Comparison of ENCODE assay signal across 8 mouse cellular contexts in the genomic region with DNA sequence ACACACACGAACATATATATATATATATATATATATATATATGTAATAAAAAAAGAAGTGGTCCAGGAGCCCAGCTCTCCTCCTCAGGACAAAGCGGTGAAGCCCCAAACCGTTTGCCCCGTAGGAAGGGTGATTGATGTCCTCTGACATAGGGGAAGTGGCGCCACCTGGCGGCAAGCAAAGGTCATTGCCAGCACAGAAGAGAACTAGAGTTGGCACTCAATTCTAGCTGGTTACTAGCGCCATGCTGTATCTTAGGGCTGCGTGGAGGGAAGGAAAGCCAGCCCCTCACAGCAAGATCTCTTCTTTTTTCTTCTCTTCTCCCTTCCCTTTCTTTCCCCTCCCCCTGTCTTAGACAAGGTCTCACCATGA. TPM values are rescaled to one million over a fixed set of nuclear protein-coding genes. Genes with fewer than 3 reads are reported as not detected.
DNase-seq lines count a peak whose midpoint lies in the region; ATAC-seq and TF ChIP-seq lines count a peak whose summit lies in the region.
"Had no signal": no experiment of that assay in that cellular context is flagged by ENCODE, and none has a peak within 500 bp of the region (broad histone marks: within the 10 kb centered on the region; RNA-seq: fewer than 3 reads in every experiment).

No protein-coding gene starts in this region.

- no peak overlapping the region for H3K4me2 ChIP-seq in embryonic facial prominence, embryonic 11.5 days (ENCODE audit: low read depth, low read length)
- H3K4me2 ChIP-seq: heart, embryonic 15.5 days had no signal

- no peaks in the 10 kb centered on the region for H3K27me3 ChIP-seq in embryonic facial prominence, embryonic 11.5 days (ENCODE audit: control insufficient read depth, insufficient read depth, low read length)
- H3K27me3 ChIP-seq: heart, embryonic 15.5 days had no signal

- H3K4me3 ChIP-seq in ES-E14 (ENCODE audit: insufficient read depth in 1 of 2, low read depth in 1 of 2, low read length in 2 of 2, poor library complexity in 1 of 2, severe bottlenecking in 1 of 2), result no peak overlapping the region
- no peak overlapping the region for H3K4me3 ChIP-seq in embryonic facial prominence, embryonic 11.5 days (ENCODE audit: low read depth, low read length)
- H3K4me3 ChIP-seq: heart, embryonic 15.5 days had no signal

- ATAC-seq in embryonic facial prominence, embryonic 11.5 days (replicated peaks; ENCODE audit: insufficient number of reproducible peaks, low FRiP score, low TSS enrichment, low read depth), result no peak

- no peak overlapping the region for H3K9ac ChIP-seq in ES-E14 (ENCODE audit: insufficient read depth, low read depth, low read length, poor library complexity, severe bottlenecking)
- H3K9ac ChIP-seq in embryonic facial prominence, embryonic 11.5 days (replicated peaks; ENCODE audit: low read length), result no peak overlapping the region
- H3K9ac ChIP-seq: heart, embryonic 15.5 days had no signal

- peaks cover 0 to 11% of the 10 kb centered on the region in 2 experiments; a peak in 1 of 4 replicates for H3K4me1 ChIP-seq in ES-E14 (ENCODE audit: control insufficient read depth in 2 of 2, insufficient read depth in 2 of 2, low read length in 2 of 2, poor library complexity in 1 of 2)
- H3K4me1 ChIP-seq in embryonic facial prominence, embryonic 11.5 days (ENCODE audit: control insufficient read depth, insufficient read depth, low read length), result no peaks in the 10 kb centered on the region

- DNase-seq in layer of hippocampus, postnatal 10 days (ENCODE audit: low spot score in 2 of 2), result peak; percentile 58 to 63
- DNase-seq in layer of hippocampus, adult 9-10 months (ENCODE audit: low spot score), result no peak
- peak; percentile 66 for DNase-seq in ES-E14 (ENCODE audit: low read depth, low spot score)
- DNase-seq in adrenal gland, adult 18-20 months (ENCODE audit: low spot score in 2 of 2), result peak; percentile 50 to 71
- DNase-seq in embryonic facial prominence, embryonic 11.5 days (ENCODE audit: low spot score), result peak; percentile 65
- DNase-seq in lung, postnatal 36 days, result peak; percentile 61
- peak; percentile 62 for DNase-seq in thymus, postnatal 25 days

- no peak overlapping the region for H3K27ac ChIP-seq in ES-E14 (ENCODE audit: insufficient read depth, low read depth, low read length, poor library complexity, severe bottlenecking)
- H3K27ac ChIP-seq in embryonic facial prominence, embryonic 11.5 days (replicated peaks; ENCODE audit: low read depth, low read length), result no peak overlapping the region
- H3K27ac ChIP-seq: heart, embryonic 15.5 days had no signal

- H3K9me3 ChIP-seq in ES-E14 (ENCODE audit: control insufficient read depth, insufficient read depth, low read depth, low read length), result no peaks in the 10 kb centered on the region
- H3K9me3 ChIP-seq in embryonic facial prominence, embryonic 11.5 days (replicated peaks; ENCODE audit: control insufficient read depth, low read length), result no peaks in the 10 kb centered on the region
- H3K9me3 ChIP-seq: heart, embryonic 15.5 days had no signal

- peaks cover 18% of the 10 kb centered on the region for H3K36me3 ChIP-seq in ES-E14 (ENCODE audit: control insufficient read depth, insufficient read depth, low read length, poor library complexity, severe bottlenecking)
- no peaks in the 10 kb centered on the region for H3K36me3 ChIP-seq in embryonic facial prominence, embryonic 11.5 days (replicated peaks; ENCODE audit: control insufficient read depth, insufficient read depth, low read depth, low read length)
- H3K36me3 ChIP-seq: heart, embryonic 15.5 days had no signal

- in situ Hi-C loops in ES-E14 (cut with MboI; ENCODE audit: low sequenced_read_pairs in 2 of 2, unreplicated experiment in 2 of 2), result no loop called here

- WGBS in embryonic facial prominence, embryonic 11.5 days, result 15% methylated on average over 8 of the region's 8 CpGs

TF ChIP-seq in ES-E14, 5 proteins besides CTCF, POLR2A, EP300 and RAD21:
- TF ChIP-seq ZC3H11A (IDR thresholded peaks at IDR 0.05; ENCODE audit: borderline replicate concordance, low read depth, low read length), result 0 out of 2 replicates have a peak, but pooled peaks have one; percentile 29
- no peak for TF ChIP-seq ZNF384 (IDR thresholded peaks at IDR 0.05; ENCODE audit: low read depth, low read length)
- TF ChIP-seq CHD2 (IDR thresholded peaks at IDR 0.05; ENCODE audit: low read depth, low read length), result no peak
- no peak for TF ChIP-seq HCFC1 (IDR thresholded peaks at IDR 0.05; ENCODE audit: borderline replicate concordance, insufficient read depth, low read length)
- TF ChIP-seq MAFK (IDR thresholded peaks at IDR 0.05; ENCODE audit: insufficient read depth, low read depth, low read length), result no peak

RNA-seq across cellular contexts. Expression of a gene that starts 14.1 kb away (rescaled TPM):
- 1 to 10 TPM; 1.0 to 1.6 TPM for total RNA-seq in layer of hippocampus, postnatal 10 days (2021)
- total RNA-seq in ES-E14 (2012; rRNA removed), result 0.58 and 0.71 TPM in 2 replicates
- total RNA-seq in adrenal gland, adult 18-20 months (2021), result 1 to 10 TPM; 1.1 to 1.6 TPM
- 0.18 and 0.28 TPM in 2 replicates for polyA plus RNA-seq in embryonic facial prominence, embryonic 11.5 days (2014; fragmentation: Nextera tagmentation; extraction: Ambion mirVana)

RNA-seq across cellular contexts. Expression of a gene that starts 46.0 kb away (rescaled TPM):
- total RNA-seq in layer of hippocampus, postnatal 10 days (2021), result 1 to 10 TPM; 3.9 to 5.3 TPM
- total RNA-seq in ES-E14 (2012; rRNA removed), result 2.4 and 3.2 TPM in 2 replicates
- 10 to 100 TPM in 1 of 2 experiments, 1 to 10 TPM in 1; 5.9 to 30.2 TPM for total RNA-seq in adrenal gland, adult 18-20 months (2021)
- 0.90 and 1.4 TPM in 2 replicates for polyA plus RNA-seq in embryonic facial prominence, embryonic 11.5 days (2014; fragmentation: Nextera tagmentation; extraction: Ambion mirVana)
